Mouse (Mus musculus): ENCODE measurements around the gene AI837181. TPM values are rescaled to one million over a fixed set of nuclear protein-coding genes. Genes with fewer than 3 reads are reported as not detected.
"Not testable (repeated sequence)": the region's sequence is repeated elsewhere in the genome, so short reads cannot be mapped to it uniquely, and the experiment has no call there.

Gene AI837181
- polyA plus RNA-seq, 1 experiment from 2014 or later = 51.1 TPM

- Histone ChIP-seq H3K9ac (ENCODE audit: low read depth, low read length) (no peak overlapping the region), H3K36me3 (ENCODE audit: control insufficient read depth, insufficient read depth, low read length) (no peaks in the 10 kb centered on the region), H3K27ac (replicated peaks; ENCODE audit: low read depth, low read length) (0 out of 2 replicates have a peak overlapping the region, but pooled peaks have one; percentile 3), H3K4me3 (ENCODE audit: low read depth, low read length) (no peak overlapping the region), H3K4me1 (ENCODE audit: control insufficient read depth, insufficient read depth, low read length) (peaks cover 12% of the 10 kb centered on the region), H3K4me2 (ENCODE audit: low read depth, low read length) (no peak overlapping the region), H3K9me3 (ENCODE audit: control insufficient read depth, low read length) (no peaks in the 10 kb centered on the region), H3K27me3 (replicated peaks; ENCODE audit: control insufficient read depth, insufficient read depth, low read length) (peaks cover 4% of the 10 kb centered on the region)
- WGBS = 50% methylated on average over 4 of the region's 4 CpGs
- DNase-seq (ENCODE audit: low spot score) (peak; percentile 47), ATAC-seq (ENCODE audit: low read depth) (no peak)
Measured at GRCm38 (mm10) chr19:5392892-5393291, 32.1 kb upstream of the AI837181 start.

DNA sequence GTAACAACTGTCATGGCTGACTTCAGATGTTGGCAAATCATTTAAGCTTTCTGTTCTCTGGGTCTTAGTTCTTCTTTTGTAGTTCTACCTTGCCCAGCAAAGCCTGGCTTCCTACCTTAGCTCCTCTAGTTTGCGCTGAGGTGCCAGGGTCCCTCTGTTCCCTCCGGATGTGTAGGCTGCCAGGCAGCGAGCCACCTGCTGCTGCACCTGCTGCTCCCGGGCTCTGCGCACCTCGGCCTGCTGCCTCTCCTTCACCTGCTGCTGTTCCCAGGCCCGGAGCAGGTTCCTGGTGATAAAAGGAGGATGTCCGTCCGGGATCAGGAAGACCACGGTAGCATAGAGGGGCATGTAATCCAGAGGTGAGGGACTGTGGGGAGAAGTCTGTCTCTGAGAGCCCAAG is 30.8 kb upstream of the AI837181 start:
- no peak for ATAC-seq (ENCODE audit: low read depth)
- Histone ChIP-seq H3K4me3 (ENCODE audit: low read depth, low read length) (no peak overlapping the region), H3K9me3 (ENCODE audit: control insufficient read depth, low read length) (no peaks in the 10 kb centered on the region), H3K4me2 (ENCODE audit: low read depth, low read length) (no peak overlapping the region), H3K9ac (ENCODE audit: low read depth, low read length) (no peak overlapping the region), H3K27ac (replicated peaks; ENCODE audit: low read depth, low read length) (no peak overlapping the region), H3K4me1 (ENCODE audit: control insufficient read depth, insufficient read depth, low read length) (peaks cover 11% of the 10 kb centered on the region), H3K27me3 (replicated peaks; ENCODE audit: control insufficient read depth, insufficient read depth, low read length) (no peaks in the 10 kb centered on the region), H3K36me3 (ENCODE audit: control insufficient read depth, insufficient read depth, low read length) (no peaks in the 10 kb centered on the region)
- WGBS = 50% methylated on average over 10 of the region's 10 CpGs
- no peak for DNase-seq (ENCODE audit: low spot score)

GRCm38 (mm10) chr19:5395371-5395770 is 29.6 kb upstream of the AI837181 start:
- Histone ChIP-seq H3K4me2 (ENCODE audit: low read depth, low read length) (no peak overlapping the region), H3K4me1 (ENCODE audit: control insufficient read depth, insufficient read depth, low read length) (no peaks in the 10 kb centered on the region), H3K27me3 (replicated peaks; ENCODE audit: control insufficient read depth, insufficient read depth, low read length) (no peaks in the 10 kb centered on the region), H3K9me3 (ENCODE audit: control insufficient read depth, low read length) (no peaks in the 10 kb centered on the region), H3K27ac (replicated peaks; ENCODE audit: low read depth, low read length) (no peak overlapping the region), H3K4me3 (ENCODE audit: low read depth, low read length) (no peak overlapping the region), H3K36me3 (ENCODE audit: control insufficient read depth, insufficient read depth, low read length) (no peaks in the 10 kb centered on the region), H3K9ac (ENCODE audit: low read depth, low read length) (no peak overlapping the region)
- 70% methylated on average over 4 of the region's 4 CpGs for WGBS
- ATAC-seq (ENCODE audit: low read depth) (no peak), DNase-seq (ENCODE audit: low spot score) (no peak)

- H3K9ac ChIP-seq (ENCODE audit: low read depth, low read length); ATAC-seq (ENCODE audit: low read depth); H3K4me1 ChIP-seq (ENCODE audit: control insufficient read depth, insufficient read depth, low read length); H3K4me3 ChIP-seq (ENCODE audit: low read depth, low read length); H3K9me3 ChIP-seq (ENCODE audit: control insufficient read depth, low read length); DNase-seq (ENCODE audit: low spot score); H3K27me3 ChIP-seq (replicated peaks; ENCODE audit: control insufficient read depth, insufficient read depth, low read length); H3K4me2 ChIP-seq (ENCODE audit: low read depth, low read length); H3K27ac ChIP-seq (replicated peaks; ENCODE audit: low read depth, low read length); H3K36me3 ChIP-seq (ENCODE audit: control insufficient read depth, insufficient read depth, low read length): not testable (repeated sequence)
- WGBS = 69% methylated on average over 4 of the region's 4 CpGs
Measured at GRCm38 (mm10) chr19:5401073-5401472, 23.9 kb upstream of the AI837181 start.

DNA sequence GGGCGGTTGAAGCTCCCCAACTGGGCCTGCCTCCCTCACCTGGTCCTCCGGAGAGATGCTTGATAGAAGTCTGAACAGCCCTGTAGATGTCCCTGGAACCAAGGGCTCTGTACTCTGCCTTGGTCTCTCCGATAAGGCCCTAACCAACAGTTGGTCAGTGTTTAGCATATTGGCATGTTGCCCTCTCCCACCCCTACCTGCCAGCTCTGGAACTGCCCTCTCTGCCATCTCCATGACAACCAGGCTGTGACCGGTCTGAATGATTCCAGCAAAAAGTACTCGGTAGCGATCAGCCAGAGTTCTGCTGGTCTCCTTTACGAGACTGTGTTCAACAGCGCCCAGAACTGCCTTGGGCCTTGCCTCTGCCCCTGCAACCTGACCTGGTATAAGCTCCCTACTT is 22.7 kb upstream of the AI837181 start, which contains the start of gene Tsga10ip:
Tsga10ip (minus strand) TSS at position 234 of the 400 bp plus-strand sequence.
- ATAC-seq (ENCODE audit: low read depth) = no peak

DNA sequence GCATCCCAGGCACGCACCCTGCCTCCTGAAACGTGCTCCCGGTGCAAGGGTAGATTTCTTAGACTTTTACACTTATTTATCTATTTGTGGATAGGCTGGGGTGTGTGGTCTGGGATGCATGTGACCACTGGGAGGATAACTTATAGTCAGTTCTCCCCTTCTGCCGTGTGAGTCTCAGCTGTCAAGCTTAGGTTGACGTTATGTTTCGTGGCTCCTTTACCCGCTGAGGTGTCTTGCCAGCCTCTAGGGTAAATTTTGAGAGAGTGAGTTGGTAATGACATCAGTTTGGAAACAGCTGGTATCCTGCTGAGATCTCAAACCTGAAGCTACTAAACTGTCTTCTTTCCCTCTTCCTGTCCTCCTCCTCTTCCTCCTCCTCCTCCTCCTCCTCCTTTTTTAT is 19.0 kb upstream of the AI837181 start:
- WGBS = 27% methylated on average over 7 of the region's 7 CpGs
- Histone ChIP-seq H3K36me3 (ENCODE audit: control insufficient read depth, insufficient read depth, low read length) (no peaks in the 10 kb centered on the region), H3K27ac (replicated peaks; ENCODE audit: low read depth, low read length) (peak overlapping the region; percentile 70), H3K4me2 (ENCODE audit: low read depth, low read length) (peak overlapping the region; percentile 58), H3K27me3 (replicated peaks; ENCODE audit: control insufficient read depth, insufficient read depth, low read length) (no peaks in the 10 kb centered on the region), H3K9me3 (ENCODE audit: control insufficient read depth, low read length) (no peaks in the 10 kb centered on the region), H3K4me3 (ENCODE audit: low read depth, low read length) (peak overlapping the region; percentile 38), H3K9ac (ENCODE audit: low read depth, low read length) (peak overlapping the region; percentile 51), H3K4me1 (ENCODE audit: control insufficient read depth, insufficient read depth, low read length) (peaks cover 13% of the 10 kb centered on the region)
- no peak for DNase-seq (ENCODE audit: low spot score)
- ATAC-seq (ENCODE audit: low read depth) = no peak

More for the DNA sequence above, 22.7 kb upstream of the AI837181 start, which contains the start of gene Tsga10ip:
- Histone ChIP-seq H3K9ac (ENCODE audit: low read depth, low read length) (no peak within 1 kb of the TSS), H3K27ac (replicated peaks; ENCODE audit: low read depth, low read length) (no peak within 1 kb of the TSS), H3K4me2 (ENCODE audit: low read depth, low read length) (no peak within 1 kb of the TSS), H3K4me3 (ENCODE audit: low read depth, low read length) (no peak within 1 kb of the TSS), H3K36me3 (ENCODE audit: control insufficient read depth, insufficient read depth, low read length) (no peaks in the 10 kb centered on the region), H3K27me3 (replicated peaks; ENCODE audit: control insufficient read depth, insufficient read depth, low read length) (no peaks in the 10 kb centered on the region), H3K9me3 (ENCODE audit: control insufficient read depth, low read length) (no peaks in the 10 kb centered on the region), H3K4me1 (ENCODE audit: control insufficient read depth, insufficient read depth, low read length) (peaks cover 4% of the 10 kb centered on the region)
- DNase-seq (ENCODE audit: low spot score) = no peak
- WGBS = 69% methylated on average over 8 of the region's 8 CpGs

DNA sequence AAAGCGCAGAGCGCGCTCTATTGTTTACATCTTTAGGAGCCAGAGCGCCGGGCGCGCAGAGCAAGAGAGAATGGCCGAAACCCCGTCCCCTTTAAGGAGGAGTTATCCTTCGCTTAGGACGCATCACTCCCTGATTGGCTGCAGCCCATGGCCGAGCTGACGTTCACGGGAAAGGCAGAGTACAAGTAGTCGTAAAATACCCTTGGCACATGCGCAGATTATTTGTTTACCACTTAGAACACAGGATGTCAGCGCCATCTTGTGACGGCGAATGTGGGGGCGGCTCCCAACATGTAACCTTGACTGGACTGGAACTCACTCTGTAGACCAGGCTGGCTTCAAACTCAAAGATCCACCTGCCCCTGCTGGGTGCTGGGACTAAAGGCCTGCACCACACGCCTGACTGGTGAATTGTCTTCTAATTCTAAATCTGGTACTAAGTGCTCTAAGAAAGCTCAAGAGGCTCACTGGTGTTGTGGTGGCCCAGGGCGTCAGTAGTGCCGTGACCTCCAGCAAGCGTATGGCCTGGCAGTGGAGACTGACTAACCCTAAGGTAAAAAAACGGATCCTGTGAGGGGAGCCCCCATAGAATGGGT is 18.3 kb upstream of the AI837181 start:
- H3K9me3 ChIP-seq (ENCODE audit: control insufficient read depth, low read length) = not testable (repeated sequence)

DNA sequence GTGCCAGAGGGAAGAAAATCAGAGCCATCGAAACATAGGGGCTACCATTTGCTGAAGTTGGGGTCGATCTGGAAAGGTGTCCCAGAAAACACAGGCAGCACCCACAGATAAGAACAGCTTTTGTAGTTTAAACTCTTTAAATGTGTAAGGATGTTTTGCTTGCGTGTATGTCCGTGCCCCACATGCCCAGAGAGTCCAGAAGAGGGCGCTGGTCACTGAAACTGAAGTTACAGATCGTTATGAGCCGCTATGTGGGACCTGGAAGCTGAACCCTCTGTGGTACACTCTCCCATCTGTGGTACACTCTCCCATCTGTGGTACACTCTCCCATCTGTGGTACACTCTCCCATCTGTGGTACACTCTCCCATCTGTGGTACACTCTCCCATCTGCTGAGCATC is 17.8 kb upstream of the AI837181 start:
- peak; percentile 63 for ATAC-seq (ENCODE audit: low read depth)
- peak overlapping the region; percentile 95 for H3K27ac ChIP-seq (replicated peaks; ENCODE audit: low read depth, low read length)
- H3K9ac ChIP-seq (ENCODE audit: low read depth, low read length) = peak overlapping the region; percentile 82
- H3K9me3 ChIP-seq (ENCODE audit: control insufficient read depth, low read length) = no peaks in the 10 kb centered on the region
- 24% methylated on average over 6 of the region's 7 CpGs for WGBS
- H3K27me3 ChIP-seq (replicated peaks; ENCODE audit: control insufficient read depth, insufficient read depth, low read length) = no peaks in the 10 kb centered on the region
- H3K4me1 ChIP-seq (ENCODE audit: control insufficient read depth, insufficient read depth, low read length) = peaks cover 13% of the 10 kb centered on the region
- peak overlapping the region; percentile 64 for H3K4me3 ChIP-seq (ENCODE audit: low read depth, low read length)
- peak overlapping the region; percentile 81 for H3K4me2 ChIP-seq (ENCODE audit: low read depth, low read length)
- DNase-seq (ENCODE audit: low spot score) = peak; percentile 87
- H3K36me3 ChIP-seq (ENCODE audit: control insufficient read depth, insufficient read depth, low read length) = no peaks in the 10 kb centered on the region

More for the DNA sequence above, 18.3 kb upstream of the AI837181 start:
- not testable (repeated sequence) for H3K27me3 ChIP-seq (replicated peaks; ENCODE audit: control insufficient read depth, insufficient read depth, low read length); H3K36me3 ChIP-seq (ENCODE audit: control insufficient read depth, insufficient read depth, low read length)
- WGBS = 24% methylated on average over 21 of the region's 25 CpGs
- DNase-seq (ENCODE audit: low spot score) = peak; percentile 54
- peak overlapping the region; percentile 64 for H3K4me3 ChIP-seq (ENCODE audit: low read depth, low read length)
- peak; percentile 85 for ATAC-seq (ENCODE audit: low read depth)
- H3K9ac ChIP-seq (ENCODE audit: low read depth, low read length) = peak overlapping the region; percentile 82
- peak overlapping the region; percentile 95 for H3K27ac ChIP-seq (replicated peaks; ENCODE audit: low read depth, low read length)
- H3K4me1 ChIP-seq (ENCODE audit: control insufficient read depth, insufficient read depth, low read length) = peaks cover 13% of the 10 kb centered on the region
- H3K4me2 ChIP-seq (ENCODE audit: low read depth, low read length) = peak overlapping the region; percentile 81

All from embryonic facial prominence, embryonic 14.5 days (tissue).